Mouse (Mus musculus) liver, postnatal 0 days (tissue): Measurements from ENCODE around the gene Prrc2a. TPM values are rescaled to one million over a fixed set of nuclear protein-coding genes. Genes with fewer than 3 reads are reported as not detected.

Experiments
- ATAC-seq: fragments of 200-750 bp; cut with Nextera tagmentation; 2 replicates; pipeline ENCODE4 v1.8.0; 2017; ENCODE audit warnings: mild to moderate bottlenecking, moderate library complexity
- DNase-seq: peaks from one replicate; pipeline ENCODE4 v3.0.0-alpha.2; 2016
- H3K27ac ChIP-seq: fragments of 300-500 bp; sonication (generic); 2 replicates; pipeline ENCODE4 v1.5.1; 2014; ENCODE audit warnings: antibody characterized with exemption, moderate library complexity, mild to moderate bottlenecking, low read depth
- H3K27me3 ChIP-seq: fragments of 300-500 bp; sonication (generic); 2 replicates; pipeline ENCODE4 v1.6.1; 2014; ENCODE audit warnings: low read length, control low read depth, mixed read lengths; ENCODE audit not compliant: insufficient read depth
- H3K36me3 ChIP-seq: fragments of 300-500 bp; sonication (generic); replicated peaks from 2 replicates; pipeline ENCODE4 v1.6.1; 2014; ENCODE audit warnings: mild to moderate bottlenecking, control low read depth, low read length, moderate library complexity, mixed read lengths; ENCODE audit not compliant: insufficient read depth
- H3K4me1 ChIP-seq: fragments of 300-500 bp; sonication (generic); 2 replicates; pipeline ENCODE4 v1.6.1; 2014; ENCODE audit warnings: antibody characterized with exemption, mild to moderate bottlenecking, control low read depth; ENCODE audit not compliant: insufficient read depth
- H3K4me2 ChIP-seq: fragments of 300-500 bp; sonication (generic); 2 replicates; pipeline ENCODE4 v1.6.1; 2014; ENCODE audit warnings: low read depth, mild to moderate bottlenecking, low read length, moderate library complexity, mixed read lengths
- H3K4me3 ChIP-seq: fragments of 300-500 bp; sonication (generic); 2 replicates; pipeline ENCODE4 v1.5.1; 2014; ENCODE audit warnings: low read depth, low read length
- H3K9ac ChIP-seq: fragments of 300-500 bp; sonication (generic); replicated peaks from 2 replicates; pipeline ENCODE4 v1.6.1; 2014; ENCODE audit warnings: mild to moderate bottlenecking, moderate library complexity
- H3K9me3 ChIP-seq: fragments of 300-500 bp; sonication (generic); 2 replicates; pipeline ENCODE4 v1.6.1; 2016; ENCODE audit warnings: mild to moderate bottlenecking, control low read depth, low read length, mixed read lengths
- CTCF ChIP-seq: sonication (generic); IDR thresholded peaks from 2 replicates; pipeline ENCODE4 v1.5.1; 2016; ENCODE audit warnings: antibody characterized with exemption, low read depth
- EP300 ChIP-seq: IDR thresholded peaks from 2 replicates; pipeline ENCODE4 v1.6.1; 2016; ENCODE audit warnings: antibody characterized with exemption, low read depth, mild to moderate bottlenecking
- WGBS: fragments of 180-500 bp; shearing (Covaris S2); extraction: QIAGEN DNeasy Blood & Tissue Kit; methylation state at CpG from one replicate; pipeline ENCODE4 v1.1.7; 2014; ENCODE audit not compliant: insufficient replicate concordance; 5-methylcytosine and 5-hydroxymethylcytosine counted together
- polyA plus RNA-seq: library from polyadenylated mRNA; unstranded; fragments of >200 nt; fragmentation: Nextera tagmentation; extraction: Ambion mirVana; gene quantifications from 2 replicates; pipeline ENCODE4 v1.2.1, GENCODE M21; 2015

Gene Prrc2a
- polyA plus RNA-seq, 1 experiment from 2014 or later, result 32.9 TPM

- Histone ChIP-seq H3K27me3 (peaks cover 26% of the 10 kb centered on the region), H3K9ac (no peak overlapping the region), H3K27ac (no peak overlapping the region), H3K4me1 (peaks cover 16% of the 10 kb centered on the region), H3K4me3 (no peak overlapping the region), H3K4me2 (no peak overlapping the region), H3K36me3 (no peaks in the 10 kb centered on the region; the same call in 1 of the 2 replicates), H3K9me3 (no peaks in the 10 kb centered on the region)
- TF ChIP-seq CTCF (no peak), EP300 (no peak)
- ATAC-seq (no peak), DNase-seq (no peak)
- 69% methylated on average over 7 of the region's 7 CpGs for WGBS
These were observed 33.3 kb upstream of the Prrc2a start for GRCm38 (mm10) chr17:35198029-35198428.

- Histone ChIP-seq H3K9me3 (no peaks in the 10 kb centered on the region), H3K4me3 (no peak overlapping the region), H3K4me2 (no peak overlapping the region), H3K4me1 (peaks cover 14% of the 10 kb centered on the region), H3K27me3 (peaks cover 23% of the 10 kb centered on the region), H3K9ac (no peak overlapping the region), H3K27ac (no peak overlapping the region), H3K36me3 (no peaks in the 10 kb centered on the region; the same call in 1 of the 2 replicates)
- no peak for ATAC-seq
- no peak for DNase-seq
- no peak for TF ChIP-seq EP300
- no peak for TF ChIP-seq CTCF
- WGBS, result 24% methylated on average over 4 of the region's 6 CpGs
These were observed 32.4 kb upstream of the Prrc2a start for GRCm38 (mm10) chr17:35197126-35197525.

- TF ChIP-seq EP300, result no peak
- TF ChIP-seq CTCF, result no peak
- DNase-seq, result no peak
- Histone ChIP-seq H3K9me3 (no peaks in the 10 kb centered on the region), H3K9ac (no peak overlapping the region), H3K27me3 (peaks cover 20% of the 10 kb centered on the region), H3K4me3 (peak overlapping the region; percentile 44), H3K27ac (no peak overlapping the region), H3K4me2 (peak overlapping the region; percentile 80), H3K4me1 (peaks cover 16% of the 10 kb centered on the region), H3K36me3 (no peaks in the 10 kb centered on the region; the same call in 1 of the 2 replicates)
- no peak for ATAC-seq
- 38% methylated on average over 9 of the region's 9 CpGs for WGBS
These were observed 31.6 kb upstream of the Prrc2a start for GRCm38 (mm10) chr17:35196321-35196641.

- H3K27me3 ChIP-seq, result peaks cover 16% of the 10 kb centered on the region
- peak overlapping the region; percentile 35 for H3K9ac ChIP-seq
- 1% methylated on average over 57 of the region's 66 CpGs for WGBS
- H3K4me2 ChIP-seq, result peak overlapping the region; percentile 80
- H3K4me3 ChIP-seq, result peak overlapping the region; percentile 44
- DNase-seq, result peak; percentile 88
- peak overlapping the region; percentile 78; the same call in 1 of the 2 replicates for H3K27ac ChIP-seq
- no peaks in the 10 kb centered on the region for H3K9me3 ChIP-seq
- no peaks in the 10 kb centered on the region; the same call in 1 of the 2 replicates for H3K36me3 ChIP-seq
- peak; percentile 82 for ATAC-seq
- TF ChIP-seq EP300 (no peak), CTCF (peak; percentile 98)
- peaks cover 16% of the 10 kb centered on the region for H3K4me1 ChIP-seq
These were observed 31.1 kb upstream of the Prrc2a start for GRCm38 (mm10) chr17:35195631-35196320.

GRCm38 (mm10) chr17:35194844-35195630, 30.3 kb upstream of the Prrc2a start:
- peak overlapping the region; percentile 78 for H3K27ac ChIP-seq
- ATAC-seq (peak; percentile 27; the same call in 1 of the 2 replicates), DNase-seq (no peak)
- H3K9me3 ChIP-seq, result no peaks in the 10 kb centered on the region
- peak overlapping the region; percentile 80 for H3K4me2 ChIP-seq
- peak overlapping the region; percentile 44 for H3K4me3 ChIP-seq
- H3K27me3 ChIP-seq, result peaks cover 13% of the 10 kb centered on the region
- 34% methylated on average over 19 of the region's 19 CpGs for WGBS
- no peaks in the 10 kb centered on the region; the same call in 1 of the 2 replicates for H3K36me3 ChIP-seq
- peaks cover 16% of the 10 kb centered on the region for H3K4me1 ChIP-seq
- TF ChIP-seq EP300 (no peak), CTCF (no peak)
- peak overlapping the region; percentile 35 for H3K9ac ChIP-seq
